Mouse (Mus musculus) bone marrow, adult 2 months (tissue): Measurements from ENCODE around the gene Olfr718-ps1.

Source experiments
- CTCF ChIP-seq: fragments of 200-500 bp; IDR thresholded peaks from 2 replicates; pipeline ENCODE4 v1.5.1; 2011; ENCODE audit warnings: low read length, control low read depth; ENCODE audit not compliant: control insufficient read depth, insufficient read depth
- POLR2A ChIP-seq: fragments of 200-500 bp; IDR thresholded peaks from 2 replicates; pipeline ENCODE4 v1.6.1; 2011; ENCODE audit warnings: low read depth, mild to moderate bottlenecking, control low read depth, low read length, borderline replicate concordance; ENCODE audit not compliant: control insufficient read depth

DNA sequence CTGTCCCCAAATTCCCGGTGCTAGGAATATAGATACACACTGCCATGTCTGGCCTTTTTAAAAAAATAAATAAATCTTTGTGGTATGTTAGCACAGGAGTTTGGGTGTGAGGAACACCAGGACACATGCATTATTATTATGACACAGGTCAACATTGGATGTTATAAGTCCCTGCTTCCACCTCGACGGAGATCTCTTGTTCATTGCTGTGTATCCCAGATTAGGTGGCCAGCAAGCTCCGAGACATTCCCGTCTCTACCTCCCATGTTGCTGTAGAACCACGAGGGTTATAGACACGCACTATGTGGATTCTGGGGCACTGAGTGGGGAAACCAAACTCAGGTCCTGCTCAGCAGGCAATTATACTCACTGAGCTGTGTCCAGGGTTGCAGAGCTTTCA is 52.1 kb downstream of the Olfr718-ps1 start:
- TF ChIP-seq POLR2A (no peak), CTCF (no peak)
